In the genomic region with DNA sequence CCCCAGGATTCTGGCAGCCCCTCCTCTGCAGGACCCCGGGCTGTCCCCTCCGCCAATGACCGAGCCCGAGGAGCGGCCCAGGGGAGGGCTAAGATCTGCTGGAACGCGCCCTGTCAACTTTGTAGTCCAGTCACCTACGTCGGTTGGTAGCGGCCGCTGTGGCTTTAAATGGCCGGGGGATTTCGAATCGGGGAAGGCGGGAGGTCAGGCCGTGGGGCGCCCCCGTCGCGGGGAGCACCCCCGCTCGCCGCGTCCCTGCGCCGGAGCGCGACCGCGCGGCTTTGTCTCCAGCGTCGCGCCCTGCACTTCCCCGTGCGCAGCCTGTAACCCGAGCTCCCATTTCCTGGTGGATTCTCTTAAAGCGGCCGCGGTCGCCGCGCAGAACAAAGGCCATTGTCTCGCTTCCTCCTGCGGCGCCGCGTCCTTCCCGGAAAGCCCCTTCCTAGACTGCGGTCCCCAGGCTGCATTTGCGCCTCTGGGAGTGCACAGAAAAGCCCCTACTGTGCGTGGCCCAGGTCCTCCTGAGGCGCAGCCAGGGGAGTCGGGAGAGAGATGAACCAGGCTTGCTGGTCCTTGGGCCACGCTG, we compare ENCODE assay signal across 8 mouse cellular contexts. TPM values are rescaled to one million over a fixed set of nuclear protein-coding genes. Genes with fewer than 3 reads are reported as not detected.
A peak's percentile ranks its signal among the peaks of the same experiment; 100 is the strongest.
DNase-seq lines count a peak whose midpoint lies in the region; ATAC-seq lines count a peak whose summit lies in the region.

No protein-coding gene starts in this region.

- peak; percentile 73 for DNase-seq in T-cell, adult 2 months (ENCODE audit: low spot score)
- DNase-seq in cerebellum, postnatal 14 days: peak; percentile 84 to 85
- peak; percentile 69 for DNase-seq in gastrocnemius, adult 18-20 months (ENCODE audit: low spot score)
- DNase-seq in left cerebral cortex, adult 9 months (ENCODE audit: low spot score in 2 of 2): peak; percentile 46 to 72
- peak; percentile 90 to 91 for DNase-seq in right cerebral cortex, postnatal 10 days (ENCODE audit: low spot score in 2 of 2)
- peak; percentile 60 for DNase-seq in urinary bladder, postnatal 25 days (ENCODE audit: low spot score)

- H3K36me3 ChIP-seq in hindbrain, embryonic 16.5 days (ENCODE audit: control insufficient read depth, insufficient read depth, low read length): no peaks in the 10 kb centered on the region
- H3K36me3 ChIP-seq in megakaryocyte, embryonic 14.5 days (replicated peaks; ENCODE audit: low read length): no peaks in the 10 kb centered on the region

- H3K4me3 ChIP-seq in hindbrain, embryonic 16.5 days (ENCODE audit: low read length): peak overlapping the region; percentile 94
- peak overlapping the region; percentile 97 for H3K4me3 ChIP-seq in megakaryocyte, embryonic 14.5 days (replicated peaks)

- H3K4me1 ChIP-seq in hindbrain, embryonic 16.5 days (ENCODE audit: control insufficient read depth, insufficient read depth, low read depth, low read length): peaks cover 23% of the 10 kb centered on the region
- peaks cover 29% of the 10 kb centered on the region for H3K4me1 ChIP-seq in megakaryocyte, embryonic 14.5 days

- under 1% methylated on average over 47 of the region's 55 CpGs for WGBS in hindbrain, embryonic 16.5 days

- H3K4me2 ChIP-seq in hindbrain, embryonic 16.5 days (ENCODE audit: low read length): peak overlapping the region; percentile 76

- no peaks in the 10 kb centered on the region for H3K9me3 ChIP-seq in hindbrain, embryonic 16.5 days (ENCODE audit: control insufficient read depth, low read length)
- no peaks in the 10 kb centered on the region for H3K9me3 ChIP-seq in megakaryocyte, embryonic 14.5 days

- no peaks in the 10 kb centered on the region for H3K27me3 ChIP-seq in hindbrain, embryonic 16.5 days (replicated peaks; ENCODE audit: control insufficient read depth, insufficient read depth, low read length)
- no peaks in the 10 kb centered on the region for H3K27me3 ChIP-seq in megakaryocyte, embryonic 14.5 days (replicated peaks)

- peak overlapping the region; percentile 100 for H3K27ac ChIP-seq in hindbrain, embryonic 16.5 days (ENCODE audit: low read depth, low read length)

- peak overlapping the region; percentile 99 for H3K9ac ChIP-seq in hindbrain, embryonic 16.5 days (ENCODE audit: low read depth, low read length)

- peak; percentile 95 for ATAC-seq in hindbrain, embryonic 16.5 days

RNA-seq across cellular contexts. Expression of a gene that starts 0.5 kb away (rescaled TPM):
- 1 to 10 TPM; 5.7 to 9.4 TPM for total RNA-seq in gastrocnemius, adult 18-20 months (2021)
- polyA plus RNA-seq in hindbrain, embryonic 16.5 days (2015; fragmentation: Nextera tagmentation; extraction: Ambion mirVana): 3.4 and 5.4 TPM in 2 replicates
- 152 and 256 TPM in 2 replicates for polyA plus RNA-seq in megakaryocyte, embryonic 14.5 days (2012; ENCODE audit: insufficient read depth, low replicate concordance)

Comparison
In these comparisons a context has a peak if more than half of its experiments do, and no peak if none do; other contexts are left out.
1. Peak in every context shown above with its lines: DNase-seq, ATAC-seq, H3K4me3 ChIP-seq and H3K27ac ChIP-seq.
2. RNA of a gene that starts 0.5 kb away (polyA plus RNA-seq): 152 to 256 TPM in megakaryocyte, embryonic 14.5 days; 3.4 to 5.4 TPM in hindbrain, embryonic 16.5 days; every median in the first group is over 10 times any median in the second.